Mouse (Mus musculus) adrenal gland, adult 10 weeks (tissue): ENCODE results near the gene Arhgap1. TPM values are rescaled to one million over a fixed set of nuclear protein-coding genes. Genes with fewer than 3 reads are reported as not detected.

Experiments used
- polyA plus RNA-seq: library from polyadenylated mRNA; stranded (reverse); fragments of 350-450 nt; fragmentation: Illumina TruSeq; extraction: RNeasy Lipid Tissue Mini Kit (QIAGEN cat#74804); gene quantifications from one replicate; pipeline ENCODE4 v1.2.3, GENCODE M21; 2014; ENCODE audit warnings: low read depth, low replicate concordance

Arhgap1 gene
- polyA plus RNA-seq = 17.2 TPM

GRCm38 (mm10) chr2:91649553-91650359, at the start of gene Arhgap1, which contains the start of gene Zfp408:
Gene Arhgap1 (plus strand): TSS chr2:91649860.
Gene Zfp408 (minus strand): TSS chr2:91649791.

GRCm38 (mm10) chr2:91636229-91636628, 13.4 kb upstream of the Arhgap1 start, which contains the start of gene F2:
Gene F2 (minus strand): TSS chr2:91636414.

GRCm38 (mm10) chr2:91710272-91711234, 60.9 kb downstream of the Arhgap1 start, which contains the start of the genes Atg13 and Harbi1:
Gene Atg13 (minus strand): TSS chr2:91710576.
Gene Harbi1 (plus strand): TSS chr2:91710852.

Other genes with a start within 250 kb of the Arhgap1 start
- gene 1110051M20Rik, start 205.2 kb upstream of the Arhgap1 start, polyA plus RNA-seq = 13.8 TPM
- gene Lrp4, start 192.3 kb upstream of the Arhgap1 start, polyA plus RNA-seq = 1.5 TPM
- gene Ckap5, start 123.1 kb upstream of the Arhgap1 start, polyA plus RNA-seq = 76.6 TPM
- not detected for gene F2, start 13.4 kb upstream of the Arhgap1 start, polyA plus RNA-seq
- gene Zfp408, start 69 bp upstream of the Arhgap1 start, polyA plus RNA-seq = 3.7 TPM
- gene Atg13, start 60.7 kb downstream of the Arhgap1 start, polyA plus RNA-seq = 37.1 TPM
- 19.7 TPM for gene Harbi1, start 61.0 kb downstream of the Arhgap1 start, polyA plus RNA-seq
- 5.8 TPM for gene Ambra1, start 80.3 kb downstream of the Arhgap1 start, polyA plus RNA-seq